Mouse (Mus musculus) liver, embryonic 11.5 days (tissue): ENCODE measurements around the gene Ap1ar. TPM values are rescaled to one million over a fixed set of nuclear protein-coding genes. Genes with fewer than 3 reads are reported as not detected.
"Not testable (repeated sequence)": the region's sequence is repeated elsewhere in the genome, so short reads cannot be mapped to it uniquely, and the experiment has no call there.

Experiments used
- ATAC-seq: fragments of 200-750 bp; cut with Nextera tagmentation; replicated peaks from 2 replicates; pipeline ENCODE4 v1.8.0; 2017; ENCODE audit warnings: moderate number of reproducible peaks, mild to moderate bottlenecking, moderate TSS enrichment, moderate library complexity; ENCODE audit not compliant: low FRiP score
- DNase-seq: peaks from one replicate; pipeline ENCODE4 v3.0.0-alpha.2; 2017; ENCODE audit warnings: low spot score
- H3K27ac ChIP-seq: fragments of 300-500 bp; sonication (generic); 2 replicates; pipeline ENCODE4 v1.5.1; 2014; ENCODE audit warnings: mild to moderate bottlenecking, low read depth, low read length, control low read depth
- H3K27me3 ChIP-seq: fragments of 300-500 bp; sonication (generic); replicated peaks from 2 replicates; pipeline ENCODE4 v1.6.1; 2014; ENCODE audit warnings: low read length, mixed read lengths; ENCODE audit not compliant: control insufficient read depth, insufficient read depth
- H3K36me3 ChIP-seq: fragments of 300-500 bp; sonication (generic); 2 replicates; pipeline ENCODE4 v1.6.1; 2014; ENCODE audit warnings: mild to moderate bottlenecking, low read length, moderate library complexity, mixed read lengths; ENCODE audit not compliant: control insufficient read depth, insufficient read depth
- H3K4me1 ChIP-seq: fragments of 300-500 bp; sonication (generic); replicated peaks from 2 replicates; pipeline ENCODE4 v1.6.1; 2014; ENCODE audit warnings: low read length, mixed read lengths; ENCODE audit not compliant: control insufficient read depth, insufficient read depth
- H3K4me2 ChIP-seq: fragments of 300-500 bp; sonication (generic); 2 replicates; pipeline ENCODE4 v1.6.1; 2014; ENCODE audit warnings: mild to moderate bottlenecking, control low read depth, moderate library complexity
- H3K4me3 ChIP-seq: fragments of 300-500 bp; sonication (generic); 2 replicates; pipeline ENCODE4 v1.5.1; 2014; ENCODE audit warnings: low read depth, low read length, control low read depth
- H3K9ac ChIP-seq: fragments of 300-500 bp; sonication (generic); 2 replicates; pipeline ENCODE4 v1.6.1; 2014; ENCODE audit warnings: low read depth, low read length, control low read depth
- H3K9me3 ChIP-seq: fragments of 300-500 bp; sonication (generic); 2 replicates; pipeline ENCODE4 v1.6.1; 2016; ENCODE audit warnings: low read length, inconsistent platforms, mixed read lengths; ENCODE audit not compliant: control insufficient read depth
- WGBS: fragments of 180-500 bp; shearing (Covaris S2); extraction: QIAGEN DNeasy Blood & Tissue Kit; methylation state at CpG from one replicate; pipeline ENCODE4 v1.1.7; 2014; 5-methylcytosine and 5-hydroxymethylcytosine counted together
- polyA plus RNA-seq: library from polyadenylated mRNA; unstranded; fragments of >200 nt; fragmentation: Nextera tagmentation; extraction: Ambion mirVana; gene quantifications from 2 replicates; pipeline ENCODE4 v1.2.1, GENCODE M21; 2014

Gene Ap1ar
- polyA plus RNA-seq, 1 experiment from 2014 or later = 55.8 TPM

- DNase-seq (no peak), ATAC-seq (no peak)
- Histone ChIP-seq H3K4me1 (peaks cover 14% of the 10 kb centered on the region), H3K9ac (no peak overlapping the region; the same call in 1 of the 2 replicates), H3K36me3 (no peaks in the 10 kb centered on the region), H3K9me3 (no peaks in the 10 kb centered on the region), H3K4me3 (peak overlapping the region; percentile 79; the same call in 1 of the 2 replicates), H3K27ac (no peak overlapping the region), H3K27me3 (peaks cover 15% of the 10 kb centered on the region), H3K4me2 (peak overlapping the region; percentile 98)
- WGBS = 36% methylated on average over 8 of the region's 8 CpGs
Observed at GRCm38 (mm10) chr3:127788919-127789318, 48.4 kb downstream of the Ap1ar start.

GRCm38 (mm10) chr3:127788038-127788437 lies 49.3 kb downstream of the Ap1ar start:
- Histone ChIP-seq H3K36me3 (no peaks in the 10 kb centered on the region), H3K27me3 (peaks cover 15% of the 10 kb centered on the region), H3K4me3 (no peak overlapping the region)

GRCm38 (mm10) chr3:127787032-127787431 lies 50.3 kb downstream of the Ap1ar start:
- ATAC-seq = no peak
- no peak overlapping the region for H3K4me3 ChIP-seq
- H3K9ac ChIP-seq = no peak overlapping the region
- peaks cover 9% of the 10 kb centered on the region; the same call in 1 of the 2 replicates for H3K4me1 ChIP-seq
- no peaks in the 10 kb centered on the region for H3K9me3 ChIP-seq
- no peak overlapping the region for H3K4me2 ChIP-seq
- peaks cover 15% of the 10 kb centered on the region for H3K27me3 ChIP-seq
- no peaks in the 10 kb centered on the region for H3K36me3 ChIP-seq
- DNase-seq = no peak
- no peak overlapping the region for H3K27ac ChIP-seq

More at GRCm38 (mm10) chr3:127788038-127788437, 49.3 kb downstream of the Ap1ar start:
- WGBS = 51% methylated on average over 7 of the region's 7 CpGs
- peaks cover 14% of the 10 kb centered on the region for H3K4me1 ChIP-seq
- H3K9ac ChIP-seq = no peak overlapping the region
- DNase-seq = no peak
- no peaks in the 10 kb centered on the region for H3K9me3 ChIP-seq
- no peak overlapping the region for H3K27ac ChIP-seq
- no peak overlapping the region for H3K4me2 ChIP-seq
- no peak for ATAC-seq

DNA sequence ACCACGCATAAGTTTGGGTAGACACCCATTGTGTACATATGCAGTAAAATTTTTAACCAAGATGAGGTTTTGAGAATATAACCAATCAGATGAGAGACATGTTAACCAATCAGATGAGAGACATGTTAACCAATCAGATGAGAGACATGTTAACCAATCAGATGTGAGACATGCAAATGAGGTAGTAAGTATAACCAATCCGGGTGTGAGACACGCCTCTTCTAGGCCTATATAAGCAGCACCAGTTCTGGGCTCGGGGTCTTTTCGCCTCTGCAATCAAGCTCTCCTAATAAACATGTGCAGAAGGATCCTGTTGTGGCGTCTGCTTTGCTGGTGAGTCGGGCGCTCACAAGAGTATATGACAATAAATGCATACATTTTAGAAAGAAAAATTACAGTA lies 53.6 kb downstream of the Ap1ar start:
- H3K9ac ChIP-seq, H3K4me1 ChIP-seq, DNase-seq, H3K4me3 ChIP-seq, H3K27me3 ChIP-seq, H3K4me2 ChIP-seq, H3K36me3 ChIP-seq, H3K27ac ChIP-seq, H3K9me3 ChIP-seq, ATAC-seq: not testable (repeated sequence)
- 93% methylated on average over 8 of the region's 8 CpGs for WGBS

DNA sequence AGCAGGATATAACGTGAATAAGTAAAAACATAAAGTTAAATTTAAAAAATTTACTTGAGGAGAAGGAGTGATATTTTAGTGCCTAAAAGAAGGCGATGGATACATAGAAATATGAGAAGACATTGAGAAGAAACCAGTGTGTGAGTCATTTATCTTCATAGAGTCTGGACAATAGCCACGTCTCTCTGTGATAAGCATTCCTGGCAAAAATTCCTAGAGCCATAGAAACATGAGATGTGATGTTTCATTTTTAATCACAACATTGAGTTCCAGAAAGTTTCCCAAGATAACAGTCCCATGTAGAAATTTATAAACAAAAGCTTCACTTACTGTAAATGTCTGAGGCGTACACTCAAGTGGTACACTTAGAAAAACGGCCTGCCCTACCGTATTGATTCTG lies 54.4 kb downstream of the Ap1ar start:
- Histone ChIP-seq H3K36me3 (no peaks in the 10 kb centered on the region), H3K9me3 (no peaks in the 10 kb centered on the region), H3K4me1 (no peaks in the 10 kb centered on the region), H3K9ac (no peak overlapping the region), H3K4me3 (no peak overlapping the region), H3K27me3 (0 out of 2 replicates have a peak, but pooled peaks cover under 1% of the 10 kb centered on the region), H3K4me2 (no peak overlapping the region), H3K27ac (no peak overlapping the region)
- WGBS = 80% methylated on average over 6 of the region's 6 CpGs
- DNase-seq = no peak
- no peak for ATAC-seq

- H3K4me1 ChIP-seq = no peaks in the 10 kb centered on the region
- H3K4me2 ChIP-seq = no peak overlapping the region
- H3K4me3 ChIP-seq = no peak overlapping the region
- DNase-seq = no peak
- H3K9ac ChIP-seq = no peak overlapping the region
- H3K36me3 ChIP-seq = no peaks in the 10 kb centered on the region
- H3K9me3 ChIP-seq = no peaks in the 10 kb centered on the region
- 92% methylated on average over 9 of the region's 9 CpGs for WGBS
- no peak overlapping the region for H3K27ac ChIP-seq
- H3K27me3 ChIP-seq = no peaks in the 10 kb centered on the region
- no peak for ATAC-seq
Observed at GRCm38 (mm10) chr3:127780921-127781320, 56.4 kb downstream of the Ap1ar start.

GRCm38 (mm10) chr3:127780021-127780644 lies 57.2 kb downstream of the Ap1ar start, which contains the start of gene Alpk1:
Gene Alpk1, minus strand, starts transcription at chr3:127780527.
- Histone ChIP-seq H3K36me3 (no peaks in the 10 kb centered on the region), H3K4me1 (no peaks in the 10 kb centered on the region), H3K4me3 (peak within 1 kb of the TSS; percentile 45), H3K9me3 (no peaks in the 10 kb centered on the region), H3K27ac (no peak within 1 kb of the TSS), H3K4me2 (peak within 1 kb of the TSS; percentile 69), H3K27me3 (no peaks in the 10 kb centered on the region), H3K9ac (peak within 1 kb of the TSS; percentile 39; the same call in 1 of the 2 replicates)
- DNase-seq (peak; percentile 71), ATAC-seq (peak; percentile 82)
- WGBS = 3% methylated on average over 24 of the region's 24 CpGs

GRCm38 (mm10) chr3:127769146-127769545 lies 68.2 kb downstream of the Ap1ar start:
- no peak overlapping the region for H3K4me2 ChIP-seq
- WGBS = 70% methylated on average over 11 of the region's 11 CpGs
- no peaks in the 10 kb centered on the region for H3K9me3 ChIP-seq
- no peak overlapping the region for H3K9ac ChIP-seq
- ATAC-seq (no peak), DNase-seq (no peak)
- no peak overlapping the region for H3K4me3 ChIP-seq
- H3K4me1 ChIP-seq = no peaks in the 10 kb centered on the region
- no peaks in the 10 kb centered on the region for H3K36me3 ChIP-seq
- no peak overlapping the region for H3K27ac ChIP-seq
- H3K27me3 ChIP-seq = no peaks in the 10 kb centered on the region

GRCm38 (mm10) chr3:127765971-127766370 lies 71.4 kb downstream of the Ap1ar start:
- Histone ChIP-seq H3K27me3 (peaks cover 3% of the 10 kb centered on the region; the same call in 1 of the 2 replicates), H3K4me3 (no peak overlapping the region), H3K27ac (no peak overlapping the region), H3K9ac (no peak overlapping the region), H3K9me3 (no peaks in the 10 kb centered on the region), H3K4me2 (no peak overlapping the region), H3K4me1 (no peaks in the 10 kb centered on the region), H3K36me3 (no peaks in the 10 kb centered on the region)
- DNase-seq (no peak), ATAC-seq (no peak)
- 67% methylated on average over 3 of the region's 3 CpGs for WGBS
